In genomic region chr9:23344353-23344752, GRCm38 (mm10) we compare ENCODE assay signal across 18 mouse cellular contexts.
"Had no signal": no experiment of that assay in that cellular context is flagged by ENCODE, and none has a peak within 500 bp of the region (broad histone marks: within the 10 kb centered on the region; RNA-seq: fewer than 3 reads in every experiment).

No protein-coding gene starts in this region.

- H3K4me2 ChIP-seq: liver, embryonic 12.5 days; midbrain, embryonic 12.5 days; neural tube, embryonic 13.5 days; neural tube, embryonic 15.5 days had no signal

- ATAC-seq: liver, embryonic 12.5 days; midbrain, embryonic 16.5 days had no signal

- H3K4me1 ChIP-seq: liver, embryonic 12.5 days; midbrain, embryonic 10.5 days; midbrain, embryonic 12.5 days; neural tube, embryonic 13.5 days; neural tube, embryonic 15.5 days had no signal

- H3K27me3 ChIP-seq: liver, embryonic 12.5 days; midbrain, embryonic 12.5 days; neural tube, embryonic 13.5 days; neural tube, embryonic 15.5 days had no signal

- H3K9ac ChIP-seq: liver, embryonic 12.5 days; liver, embryonic 14.5 days; midbrain, embryonic 12.5 days; neural tube, embryonic 13.5 days; neural tube, embryonic 15.5 days had no signal

- H3K36me3 ChIP-seq: liver, embryonic 12.5 days; midbrain, embryonic 10.5 days; midbrain, embryonic 12.5 days; neural tube, embryonic 13.5 days; neural tube, embryonic 15.5 days had no signal

- H3K9me3 ChIP-seq: liver, embryonic 12.5 days; midbrain, embryonic 10.5 days; midbrain, embryonic 12.5 days; neural tube, embryonic 13.5 days; neural tube, embryonic 15.5 days had no signal

- H3K4me3 ChIP-seq: liver, embryonic 12.5 days; midbrain, embryonic 10.5 days; midbrain, embryonic 12.5 days; myocyte; neural tube, embryonic 13.5 days; neural tube, embryonic 15.5 days had no signal

- H3K27ac ChIP-seq: liver, embryonic 12.5 days; liver, embryonic 14.5 days; midbrain, embryonic 10.5 days; midbrain, embryonic 12.5 days; neural tube, embryonic 13.5 days; neural tube, embryonic 15.5 days had no signal

- DNase-seq: lung, adult 18-20 months; midbrain, embryonic 14.5 days; retina, postnatal 1 day; right cerebral cortex, adult 18-20 months; right cerebral cortex, postnatal 25 days; right cerebral cortex, postnatal 4 days; spleen, adult 18-20 months; thymus, adult 18-20 months; thymus, postnatal 14 days; thymus, postnatal 36 days had no signal
